Mouse (Mus musculus): ENCODE data around the gene St5. TPM values are rescaled to one million over a fixed set of nuclear protein-coding genes. Genes with fewer than 3 reads are reported as not detected.

St5 gene
- polyA plus RNA-seq, 1 experiment from 2014 or later: 10.9 TPM

GRCm38 (mm10) chr7:109731626-109732025 lies 28.2 kb upstream of the St5 start, which contains the start of gene Ascl3:
Gene Ascl3, minus strand, starts transcription at chr7:109731726.
- Histone ChIP-seq H3K27me3 (replicated peaks; ENCODE audit: control insufficient read depth, insufficient read depth, low read length) (no peaks in the 10 kb centered on the region), H3K27ac (ENCODE audit: low read length) (no peak within 1 kb of the TSS), H3K4me1 (replicated peaks; ENCODE audit: control insufficient read depth, insufficient read depth, low read length) (no peaks in the 10 kb centered on the region), H3K4me2 (ENCODE audit: low read length) (no peak within 1 kb of the TSS), H3K9ac (replicated peaks; ENCODE audit: low read depth, low read length) (no peak within 1 kb of the TSS), H3K36me3 (ENCODE audit: control insufficient read depth, insufficient read depth) (peaks cover 9% of the 10 kb centered on the region), H3K9me3 (ENCODE audit: control insufficient read depth, low read length) (no peaks in the 10 kb centered on the region), H3K4me3 (replicated peaks; ENCODE audit: low read length) (no peak within 1 kb of the TSS)
- 88% methylated on average over 5 of the region's 5 CpGs for WGBS
- no peak for ATAC-seq

- no peak within 1 kb of the TSS for H3K4me3 ChIP-seq (replicated peaks; ENCODE audit: low read length)
- no peak within 1 kb of the TSS for H3K9ac ChIP-seq (replicated peaks; ENCODE audit: low read depth, low read length)
- no peaks in the 10 kb centered on the region for H3K36me3 ChIP-seq (ENCODE audit: control insufficient read depth, insufficient read depth)
- H3K4me1 ChIP-seq (replicated peaks; ENCODE audit: control insufficient read depth, insufficient read depth, low read length): no peaks in the 10 kb centered on the region
- H3K4me2 ChIP-seq (ENCODE audit: low read length): no peak within 1 kb of the TSS
- ATAC-seq: no peak
- H3K27me3 ChIP-seq (replicated peaks; ENCODE audit: control insufficient read depth, insufficient read depth, low read length): no peaks in the 10 kb centered on the region
- H3K27ac ChIP-seq (ENCODE audit: low read length): no peak within 1 kb of the TSS
- WGBS: 93% methylated on average over 5 of the region's 5 CpGs
- no peaks in the 10 kb centered on the region for H3K9me3 ChIP-seq (ENCODE audit: control insufficient read depth, low read length)
Measured at GRCm38 (mm10) chr7:109723697-109724096, 20.3 kb upstream of the St5 start, which contains the start of gene BC051019. Gene BC051019, minus strand, starts transcription at chr7:109723850.

- no peaks in the 10 kb centered on the region for H3K36me3 ChIP-seq (ENCODE audit: control insufficient read depth, insufficient read depth)
- H3K4me2 ChIP-seq (ENCODE audit: low read length): no peak overlapping the region
- H3K27ac ChIP-seq (ENCODE audit: low read length): no peak overlapping the region
- no peaks in the 10 kb centered on the region for H3K9me3 ChIP-seq (ENCODE audit: control insufficient read depth, low read length)
- H3K27me3 ChIP-seq (replicated peaks; ENCODE audit: control insufficient read depth, insufficient read depth, low read length): no peaks in the 10 kb centered on the region
- no peak overlapping the region for H3K4me3 ChIP-seq (replicated peaks; ENCODE audit: low read length)
- no peak for ATAC-seq
- no peak overlapping the region for H3K9ac ChIP-seq (replicated peaks; ENCODE audit: low read depth, low read length)
- WGBS: 95% methylated on average over 8 of the region's 8 CpGs
- H3K4me1 ChIP-seq (replicated peaks; ENCODE audit: control insufficient read depth, insufficient read depth, low read length): no peaks in the 10 kb centered on the region
Measured at GRCm38 (mm10) chr7:109723114-109723513, 19.7 kb upstream of the St5 start.

DNA sequence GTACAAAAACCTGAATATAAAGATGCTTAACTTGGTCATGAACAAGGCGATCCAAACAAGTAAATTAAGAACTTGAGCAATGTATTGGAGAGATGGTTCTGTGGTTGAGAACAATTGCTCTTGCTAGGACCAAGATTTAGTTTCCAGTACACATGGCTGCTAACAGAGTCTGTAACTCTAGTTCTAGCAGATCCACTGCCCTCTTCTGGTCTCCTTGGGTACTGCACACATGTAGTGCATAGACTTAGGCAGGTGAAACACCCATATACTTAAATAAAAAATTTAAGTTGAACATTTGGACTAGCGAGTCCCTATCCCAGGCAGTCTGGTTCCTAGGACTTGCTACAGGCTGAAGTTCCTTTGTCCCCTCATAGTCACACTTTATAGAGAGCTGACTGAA lies 19.2 kb upstream of the St5 start:
- no peak overlapping the region for H3K27ac ChIP-seq (ENCODE audit: low read length)

DNA sequence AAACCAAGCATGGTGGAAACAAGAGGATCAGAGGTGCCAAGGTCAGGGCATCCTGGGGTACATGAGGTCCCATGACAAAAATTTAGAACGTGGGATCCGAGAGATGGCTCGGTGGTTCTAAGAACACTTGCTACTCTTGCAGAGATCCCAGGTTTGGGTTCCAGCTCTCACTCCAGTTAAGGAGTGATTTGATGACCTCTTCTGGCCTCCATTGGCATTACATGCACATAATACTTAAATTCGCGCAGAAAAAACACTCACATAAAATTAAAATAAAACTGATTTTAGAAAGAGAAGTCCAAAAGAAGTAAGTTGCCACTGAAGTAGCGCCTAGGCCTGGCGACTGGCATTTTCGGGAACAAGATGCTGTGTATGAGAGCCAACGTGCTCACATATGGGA lies 15.9 kb upstream of the St5 start:
- Histone ChIP-seq H3K9me3 (ENCODE audit: control insufficient read depth, low read length) (no peaks in the 10 kb centered on the region), H3K4me2 (ENCODE audit: low read length) (no peak overlapping the region), H3K9ac (replicated peaks; ENCODE audit: low read depth, low read length) (no peak overlapping the region), H3K27me3 (replicated peaks; ENCODE audit: control insufficient read depth, insufficient read depth, low read length) (no peaks in the 10 kb centered on the region), H3K4me3 (replicated peaks; ENCODE audit: low read length) (no peak overlapping the region), H3K36me3 (ENCODE audit: control insufficient read depth, insufficient read depth) (no peaks in the 10 kb centered on the region), H3K4me1 (replicated peaks; ENCODE audit: control insufficient read depth, insufficient read depth, low read length) (no peaks in the 10 kb centered on the region), H3K27ac (ENCODE audit: low read length) (no peak overlapping the region)
- ATAC-seq: no peak
- 65% methylated on average over 9 of the region's 9 CpGs for WGBS

More for the DNA sequence above, 19.2 kb upstream of the St5 start:
- no peaks in the 10 kb centered on the region for H3K36me3 ChIP-seq (ENCODE audit: control insufficient read depth, insufficient read depth)
- H3K4me1 ChIP-seq (replicated peaks; ENCODE audit: control insufficient read depth, insufficient read depth, low read length): no peaks in the 10 kb centered on the region
- no peak overlapping the region for H3K4me3 ChIP-seq (replicated peaks; ENCODE audit: low read length)
- no peaks in the 10 kb centered on the region for H3K27me3 ChIP-seq (replicated peaks; ENCODE audit: control insufficient read depth, insufficient read depth, low read length)
- WGBS: 96% methylated on average over 2 of the region's 2 CpGs
- H3K4me2 ChIP-seq (ENCODE audit: low read length): no peak overlapping the region
- no peak for ATAC-seq
- no peaks in the 10 kb centered on the region for H3K9me3 ChIP-seq (ENCODE audit: control insufficient read depth, low read length)
- no peak overlapping the region for H3K9ac ChIP-seq (replicated peaks; ENCODE audit: low read depth, low read length)

DNA sequence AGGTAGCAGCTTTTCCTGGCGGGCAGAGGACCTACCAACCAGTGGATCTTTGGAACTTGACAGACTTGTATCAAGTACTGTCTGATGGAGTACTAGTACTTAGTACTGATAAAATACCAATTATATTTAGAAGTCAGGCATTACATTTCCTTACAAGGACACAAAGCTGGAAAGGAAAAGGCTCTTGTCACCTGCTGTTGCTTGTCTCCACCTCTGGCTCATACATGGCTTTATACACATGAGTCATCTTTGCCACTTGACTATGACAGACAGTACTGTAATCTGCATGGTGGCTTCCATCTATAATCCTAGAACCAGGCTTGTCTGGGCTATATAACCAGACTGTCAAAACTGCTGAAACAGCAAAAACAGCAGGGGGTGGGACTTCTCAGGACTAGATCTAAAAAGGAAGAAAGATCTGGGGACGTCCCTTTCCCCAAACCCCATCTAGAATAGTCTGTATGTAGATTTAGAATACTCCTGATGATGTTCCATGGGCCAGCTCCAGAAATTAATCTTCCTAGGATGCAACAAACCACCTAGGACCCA lies 10.1 kb upstream of the St5 start:
- Histone ChIP-seq H3K27me3 (replicated peaks; ENCODE audit: control insufficient read depth, insufficient read depth, low read length) (no peaks in the 10 kb centered on the region), H3K9me3 (ENCODE audit: control insufficient read depth, low read length) (no peaks in the 10 kb centered on the region), H3K36me3 (ENCODE audit: control insufficient read depth, insufficient read depth) (no peaks in the 10 kb centered on the region; the same call in 1 of the 2 replicates), H3K4me3 (replicated peaks; ENCODE audit: low read length) (no peak overlapping the region), H3K27ac (ENCODE audit: low read length) (no peak overlapping the region), H3K4me2 (ENCODE audit: low read length) (no peak overlapping the region), H3K4me1 (replicated peaks; ENCODE audit: control insufficient read depth, insufficient read depth, low read length) (no peaks in the 10 kb centered on the region), H3K9ac (replicated peaks; ENCODE audit: low read depth, low read length) (no peak overlapping the region)
- WGBS: 86% methylated on average over 2 of the region's 2 CpGs
- no peak for ATAC-seq

GRCm38 (mm10) chr7:109712198-109712597 lies 8.8 kb upstream of the St5 start:
- no peak overlapping the region for H3K4me2 ChIP-seq (ENCODE audit: low read length)
- ATAC-seq: no peak
- H3K27ac ChIP-seq (ENCODE audit: low read length): no peak overlapping the region
- no peak overlapping the region for H3K4me3 ChIP-seq (replicated peaks; ENCODE audit: low read length)
- H3K9ac ChIP-seq (replicated peaks; ENCODE audit: low read depth, low read length): no peak overlapping the region
- no peaks in the 10 kb centered on the region for H3K9me3 ChIP-seq (ENCODE audit: control insufficient read depth, low read length)
- H3K4me1 ChIP-seq (replicated peaks; ENCODE audit: control insufficient read depth, insufficient read depth, low read length): no peaks in the 10 kb centered on the region
- H3K36me3 ChIP-seq (ENCODE audit: control insufficient read depth, insufficient read depth): no peaks in the 10 kb centered on the region; the same call in 1 of the 2 replicates
- WGBS: 90% methylated on average over 7 of the region's 7 CpGs
- no peaks in the 10 kb centered on the region for H3K27me3 ChIP-seq (replicated peaks; ENCODE audit: control insufficient read depth, insufficient read depth, low read length)

GRCm38 (mm10) chr7:109710069-109710468 lies 6.7 kb upstream of the St5 start:
- Histone ChIP-seq H3K9me3 (ENCODE audit: control insufficient read depth, low read length) (no peaks in the 10 kb centered on the region), H3K4me2 (ENCODE audit: low read length) (no peak overlapping the region), H3K36me3 (ENCODE audit: control insufficient read depth, insufficient read depth) (no peaks in the 10 kb centered on the region; the same call in 1 of the 2 replicates), H3K9ac (replicated peaks; ENCODE audit: low read depth, low read length) (no peak overlapping the region), H3K27ac (ENCODE audit: low read length) (no peak overlapping the region), H3K27me3 (replicated peaks; ENCODE audit: control insufficient read depth, insufficient read depth, low read length) (no peaks in the 10 kb centered on the region), H3K4me1 (replicated peaks; ENCODE audit: control insufficient read depth, insufficient read depth, low read length) (no peaks in the 10 kb centered on the region; the same call in 1 of the 2 replicates), H3K4me3 (replicated peaks; ENCODE audit: low read length) (no peak overlapping the region)
- WGBS: 83% methylated on average over 1 of the region's 1 CpGs
- no peak for ATAC-seq

- H3K4me1 ChIP-seq (replicated peaks; ENCODE audit: control insufficient read depth, insufficient read depth, low read length): peaks cover 4% of the 10 kb centered on the region; the same call in 1 of the 2 replicates
- no peaks in the 10 kb centered on the region; the same call in 1 of the 2 replicates for H3K36me3 ChIP-seq (ENCODE audit: control insufficient read depth, insufficient read depth)
- no peaks in the 10 kb centered on the region for H3K27me3 ChIP-seq (replicated peaks; ENCODE audit: control insufficient read depth, insufficient read depth, low read length)
- H3K9ac ChIP-seq (replicated peaks; ENCODE audit: low read depth, low read length): no peak overlapping the region
- WGBS: 77% methylated on average over 3 of the region's 3 CpGs
- ATAC-seq: no peak
- H3K4me3 ChIP-seq (replicated peaks; ENCODE audit: low read length): no peak overlapping the region
- H3K9me3 ChIP-seq (ENCODE audit: control insufficient read depth, low read length): no peaks in the 10 kb centered on the region
- no peak overlapping the region for H3K27ac ChIP-seq (ENCODE audit: low read length)
- no peak overlapping the region for H3K4me2 ChIP-seq (ENCODE audit: low read length)
Measured at GRCm38 (mm10) chr7:109708961-109709382, 5.6 kb upstream of the St5 start.

Measured in forebrain, embryonic 16.5 days (tissue).